Mouse (Mus musculus) stomach, embryonic 14.5 days (tissue): ENCODE results near the gene Gm14326. TPM values are rescaled to one million over a fixed set of nuclear protein-coding genes. Genes with fewer than 3 reads are reported as not detected.

Experiments
- polyA plus RNA-seq: library from polyadenylated mRNA; unstranded; fragments of >200 nt; fragmentation: Nextera tagmentation; extraction: Ambion mirVana; gene quantifications from 2 replicates; pipeline ENCODE4 v1.2.1, GENCODE M21; 2014

Gene Gm14326
- polyA plus RNA-seq, 1 experiment from 2014 or later, result 29.1 TPM

Other genes with a start within 250 kb of the Gm14326 start
- 10.1 and 12.0 TPM in 2 replicates for gene Gm14322, start 198.0 kb downstream of the Gm14326 start, polyA plus RNA-seq
- gene Gm14325, start 117.0 kb downstream of the Gm14326 start, polyA plus RNA-seq, result 42.6 and 43.9 TPM in 2 replicates
- 4.5 and 6.1 TPM in 2 replicates for gene Gm14327, start 60.2 kb downstream of the Gm14326 start, polyA plus RNA-seq
- 0.98 and 2.6 TPM in 2 replicates for gene Zfp972, start 31.7 kb downstream of the Gm14326 start, polyA plus RNA-seq
- 18.4 and 18.7 TPM in 2 replicates for gene Zfp971, start 66.0 kb upstream of the Gm14326 start, polyA plus RNA-seq
- 18.9 and 21.1 TPM in 2 replicates for gene Zfp931, start 121.2 kb upstream of the Gm14326 start, polyA plus RNA-seq
- 3.5 and 4.6 TPM in 2 replicates for gene Phactr3, start 161.7 kb upstream of the Gm14326 start, polyA plus RNA-seq